Mouse (Mus musculus) erythroblast, embryonic 14.5 days (primary cell): ENCODE measurements around the gene B3gnt6. TPM values are rescaled to one million over a fixed set of nuclear protein-coding genes. Genes with fewer than 3 reads are reported as not detected.

ENCODE experiments used
- H3K27me3 ChIP-seq: 2 replicates; pipeline ENCODE4 v1.6.1; 2012; ENCODE audit warnings: inconsistent platforms; ENCODE audit not compliant: control insufficient read depth
- H3K36me3 ChIP-seq: 2 replicates; pipeline ENCODE4 v1.6.1; 2012; ENCODE audit warnings: mild to moderate bottlenecking, inconsistent platforms; ENCODE audit not compliant: control insufficient read depth
- H3K4me1 ChIP-seq: 2 replicates; pipeline ENCODE4 v1.6.1; 2012; ENCODE audit warnings: inconsistent platforms; ENCODE audit not compliant: control insufficient read depth
- H3K4me3 ChIP-seq: replicated peaks from 2 replicates; pipeline ENCODE3; 2012; ENCODE audit warnings: moderate library complexity, mild to moderate bottlenecking, inconsistent platforms
- H3K9me3 ChIP-seq: 2 replicates; pipeline ENCODE4 v1.6.1; 2012; ENCODE audit warnings: low read length, inconsistent platforms, mixed read lengths; ENCODE audit not compliant: control insufficient read depth
- GATA1 ChIP-seq: IDR thresholded peaks from 2 replicates; pipeline ENCODE4 v1.6.1; 2012; ENCODE audit warnings: low read length, inconsistent platforms, mixed read lengths
- TAL1 ChIP-seq: IDR thresholded peaks from 3 replicates; pipeline ENCODE4 v1.6.1; 2012; ENCODE audit warnings: low read length, inconsistent platforms, mixed read lengths
- polyA plus RNA-seq: library from polyadenylated mRNA; stranded (reverse); fragments of >175 nt; gene quantifications from 2 replicates; pipeline ENCODE4 v1.2.3, GENCODE M21; 2012

Gene B3gnt6
- polyA plus RNA-seq = 0.02 TPM in 1 of 2 replicates, not detected in the other

- Histone ChIP-seq H3K4me1 (peaks cover under 1% of the 10 kb centered on the region), H3K36me3 (no peaks in the 10 kb centered on the region), H3K4me3 (no peak within 1 kb of the TSS), H3K27me3 (peaks cover 40% of the 10 kb centered on the region), H3K9me3 (peaks cover under 1% of the 10 kb centered on the region; the same call in 1 of the 2 replicates)
- TF ChIP-seq GATA1 (no peak), TAL1 (no peak)
Observed at GRCm38 (mm10) chr7:98199381-98199780, at the start of gene B3gnt6. Gene B3gnt6, minus strand, starts transcription at chr7:98199481.

GRCm38 (mm10) chr7:98236686-98237359 is 37.5 kb upstream of the B3gnt6 start:
- Histone ChIP-seq H3K27me3 (no peaks in the 10 kb centered on the region), H3K4me3 (no peak overlapping the region), H3K9me3 (no peaks in the 10 kb centered on the region), H3K4me1 (peaks cover 3% of the 10 kb centered on the region; the same call in 1 of the 2 replicates), H3K36me3 (peaks cover 27% of the 10 kb centered on the region)
- no peak for TF ChIP-seq GATA1
- TF ChIP-seq TAL1 = no peak

- H3K4me3 ChIP-seq = no peak overlapping the region
Observed at GRCm38 (mm10) chr7:98223796-98224195, 24.5 kb upstream of the B3gnt6 start.

GRCm38 (mm10) chr7:98216713-98217112 is 17.4 kb upstream of the B3gnt6 start:
- Histone ChIP-seq H3K4me3 (no peak overlapping the region), H3K36me3 (peaks cover 31% of the 10 kb centered on the region), H3K4me1 (no peaks in the 10 kb centered on the region), H3K9me3 (no peaks in the 10 kb centered on the region), H3K27me3 (no peaks in the 10 kb centered on the region)
- TF ChIP-seq GATA1 (no peak), TAL1 (no peak)

More at GRCm38 (mm10) chr7:98223796-98224195, 24.5 kb upstream of the B3gnt6 start:
- Histone ChIP-seq H3K36me3 (peaks cover 26% of the 10 kb centered on the region), H3K27me3 (no peaks in the 10 kb centered on the region), H3K9me3 (no peaks in the 10 kb centered on the region), H3K4me1 (no peaks in the 10 kb centered on the region)
- no peak for TF ChIP-seq GATA1
- TF ChIP-seq TAL1 = no peak

GRCm38 (mm10) chr7:98202946-98203345 is 3.7 kb upstream of the B3gnt6 start:
- TF ChIP-seq GATA1 = no peak
- TF ChIP-seq TAL1 = no peak
- H3K27me3 ChIP-seq = peaks cover 7% of the 10 kb centered on the region
- H3K36me3 ChIP-seq = no peaks in the 10 kb centered on the region
- H3K4me3 ChIP-seq = no peak overlapping the region
- H3K4me1 ChIP-seq = no peaks in the 10 kb centered on the region
- no peaks in the 10 kb centered on the region for H3K9me3 ChIP-seq

GRCm38 (mm10) chr7:98201493-98202028 is 2.3 kb upstream of the B3gnt6 start:
- Histone ChIP-seq H3K4me1 (no peaks in the 10 kb centered on the region), H3K36me3 (no peaks in the 10 kb centered on the region), H3K4me3 (no peak overlapping the region), H3K9me3 (no peaks in the 10 kb centered on the region), H3K27me3 (peaks cover 18% of the 10 kb centered on the region)
- no peak for TF ChIP-seq TAL1
- no peak for TF ChIP-seq GATA1

- no peaks in the 10 kb centered on the region for H3K9me3 ChIP-seq
- no peaks in the 10 kb centered on the region for H3K36me3 ChIP-seq
- peaks cover 30% of the 10 kb centered on the region for H3K27me3 ChIP-seq
- TF ChIP-seq GATA1 (no peak), TAL1 (no peak)
- no peaks in the 10 kb centered on the region for H3K4me1 ChIP-seq
- H3K4me3 ChIP-seq = no peak overlapping the region
Observed at GRCm38 (mm10) chr7:98200396-98200795, 1.1 kb upstream of the B3gnt6 start.

GRCm38 (mm10) chr7:98195151-98195801 is 4.0 kb downstream of the B3gnt6 start:
- H3K4me1 ChIP-seq = peaks cover 13% of the 10 kb centered on the region
- H3K36me3 ChIP-seq = no peaks in the 10 kb centered on the region
- H3K9me3 ChIP-seq = peaks cover 13% of the 10 kb centered on the region; the same call in 1 of the 2 replicates
- H3K27me3 ChIP-seq = peaks cover 70% of the 10 kb centered on the region
- TF ChIP-seq GATA1 (no peak), TAL1 (no peak)
- no peak overlapping the region for H3K4me3 ChIP-seq

- TF ChIP-seq TAL1 = no peak
- no peaks in the 10 kb centered on the region for H3K36me3 ChIP-seq
- H3K27me3 ChIP-seq = peaks cover 70% of the 10 kb centered on the region
- no peak overlapping the region for H3K4me3 ChIP-seq
- peaks cover 23% of the 10 kb centered on the region for H3K4me1 ChIP-seq
- peaks cover 13% of the 10 kb centered on the region; the same call in 1 of the 2 replicates for H3K9me3 ChIP-seq
Observed at GRCm38 (mm10) chr7:98194026-98194792, 5.1 kb downstream of the B3gnt6 start.
